Mouse (Mus musculus) heart, embryonic 11.5 days (tissue): ENCODE data around the gene Colca2. TPM values are rescaled to one million over a fixed set of nuclear protein-coding genes. Genes with fewer than 3 reads are reported as not detected.

ENCODE experiments used
- ATAC-seq: fragments of 200-750 bp; cut with Nextera tagmentation; replicated peaks from 2 replicates; pipeline ENCODE4 v1.8.0; 2017; ENCODE audit warnings: moderate library complexity; ENCODE audit not compliant: insufficient number of reproducible peaks, low FRiP score, low TSS enrichment
- H3K27ac ChIP-seq: fragments of 300-500 bp; sonication (generic); 2 replicates; pipeline ENCODE4 v1.5.1; 2014; ENCODE audit warnings: mild to moderate bottlenecking, low read depth, low read length
- H3K27me3 ChIP-seq: fragments of 300-500 bp; sonication (generic); 2 replicates; pipeline ENCODE4 v1.6.1; 2014; ENCODE audit warnings: mild to moderate bottlenecking, low read length, mixed read lengths; ENCODE audit not compliant: control insufficient read depth, insufficient read depth
- H3K36me3 ChIP-seq: fragments of 300-500 bp; sonication (generic); 2 replicates; pipeline ENCODE4 v1.6.1; 2014; ENCODE audit warnings: mild to moderate bottlenecking, low read length, moderate library complexity, mixed read lengths; ENCODE audit not compliant: control insufficient read depth, insufficient read depth
- H3K4me1 ChIP-seq: fragments of 300-500 bp; sonication (generic); 2 replicates; pipeline ENCODE4 v1.6.1; 2014; ENCODE audit warnings: low read length; ENCODE audit not compliant: control insufficient read depth, insufficient read depth
- H3K4me2 ChIP-seq: fragments of 300-500 bp; sonication (generic); 2 replicates; pipeline ENCODE4 v1.6.1; 2014; ENCODE audit warnings: mild to moderate bottlenecking, moderate library complexity
- H3K4me3 ChIP-seq: fragments of 300-500 bp; sonication (generic); 2 replicates; pipeline ENCODE4 v1.5.1; 2014; ENCODE audit warnings: low read depth, low read length
- H3K9ac ChIP-seq: fragments of 300-500 bp; sonication (generic); 2 replicates; pipeline ENCODE4 v1.6.1; 2014; ENCODE audit warnings: mild to moderate bottlenecking, low read depth, low read length, moderate library complexity
- H3K9me3 ChIP-seq: fragments of 300-500 bp; sonication (generic); replicated peaks from 2 replicates; pipeline ENCODE4 v1.6.1; 2016; ENCODE audit warnings: low read length; ENCODE audit not compliant: control insufficient read depth
- WGBS: fragments of 180-500 bp; shearing (Covaris S2); extraction: QIAGEN DNeasy Blood & Tissue Kit; methylation state at CpG from one replicate; pipeline ENCODE4 v1.1.7; 2014; ENCODE audit not compliant: insufficient replicate concordance; 5-methylcytosine and 5-hydroxymethylcytosine counted together
- polyA plus RNA-seq: library from polyadenylated mRNA; unstranded; fragments of >200 nt; fragmentation: Nextera tagmentation; extraction: Ambion mirVana; gene quantifications from 2 replicates; pipeline ENCODE4 v1.2.1, GENCODE M21; 2014

The Colca2 gene
- polyA plus RNA-seq: 2.4 and 4.4 TPM in 2 replicates

DNA sequence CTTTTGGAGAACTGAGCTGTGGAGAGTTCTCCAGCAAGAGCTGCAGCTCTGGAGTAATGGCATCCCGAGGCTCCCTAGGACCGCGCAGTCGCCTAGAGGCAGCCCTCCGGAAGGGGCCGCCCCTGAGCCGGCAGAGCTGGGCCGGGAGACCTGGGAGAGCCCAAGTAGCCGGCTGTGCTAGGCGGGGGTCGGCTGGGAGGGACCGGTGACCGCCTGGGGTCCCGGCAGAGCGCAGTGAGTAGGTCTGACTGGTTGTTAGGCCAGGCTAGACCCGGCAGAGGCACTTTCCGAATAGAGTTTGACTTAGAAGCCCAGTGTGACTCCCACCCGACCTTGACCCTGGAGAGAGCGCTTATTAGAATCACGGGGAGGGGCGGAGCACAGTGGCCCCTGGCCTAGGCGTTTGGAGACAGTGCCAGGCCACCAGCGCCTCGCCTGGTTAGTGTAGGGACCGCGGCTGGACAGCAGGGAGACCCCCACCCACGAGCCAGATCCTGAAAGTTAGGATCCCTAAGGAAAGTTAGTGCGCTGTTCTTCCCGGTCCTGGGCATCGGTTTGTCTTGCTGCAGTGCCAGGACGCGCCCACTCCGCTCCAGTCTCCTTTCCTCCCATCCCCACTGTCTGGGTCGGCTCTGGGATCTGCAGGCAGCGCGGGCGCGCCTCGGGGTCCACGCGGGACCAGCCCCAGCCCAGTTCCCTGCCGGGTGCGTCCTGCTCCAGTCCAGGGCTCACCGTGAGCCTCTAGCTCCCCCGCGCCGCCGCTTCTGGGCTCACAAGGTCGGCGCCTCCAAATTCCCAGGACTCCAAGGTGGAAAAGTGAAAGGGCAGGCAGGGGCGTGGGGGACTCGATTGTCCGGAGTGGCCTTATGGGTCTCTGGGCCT is at the start of gene Colca2:
TSS of gene Colca2 (minus strand) at position 70 of the 882 bp plus-strand sequence.
- ATAC-seq: peak; percentile 90
- Histone ChIP-seq H3K9me3 (no peaks in the 10 kb centered on the region), H3K36me3 (no peaks in the 10 kb centered on the region), H3K27ac (peak within 1 kb of the TSS; percentile 42; the same call in 1 of the 2 replicates), H3K27me3 (peaks cover 10% of the 10 kb centered on the region), H3K4me1 (peaks cover 7% of the 10 kb centered on the region; the same call in 1 of the 2 replicates), H3K4me3 (peak within 1 kb of the TSS; percentile 64), H3K4me2 (peak within 1 kb of the TSS; percentile 89), H3K9ac (peak within 1 kb of the TSS; percentile 85)
- under 1% methylated on average over 53 of the region's 53 CpGs for WGBS

DNA sequence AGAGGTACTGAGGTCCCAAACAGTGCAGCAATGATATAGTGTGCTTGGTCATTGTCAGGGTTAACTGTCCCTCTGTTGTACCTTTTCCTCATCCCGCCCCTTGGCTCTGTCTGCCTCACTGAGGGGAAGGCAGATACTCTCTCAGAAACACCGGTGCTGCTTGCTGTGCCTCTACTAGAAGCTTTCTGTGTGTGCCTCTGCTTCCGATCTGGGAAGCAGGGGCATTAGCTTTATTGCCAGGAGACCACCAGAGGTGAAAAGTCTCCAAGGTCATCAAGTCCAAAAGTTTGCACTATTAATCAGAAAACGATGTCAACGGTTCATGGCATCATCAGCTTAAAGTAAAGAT is 49.2 kb upstream of the Colca2 start:
- no peak for ATAC-seq
- no peak overlapping the region for H3K27ac ChIP-seq
- H3K9me3 ChIP-seq: no peaks in the 10 kb centered on the region
- no peaks in the 10 kb centered on the region for H3K27me3 ChIP-seq
- no peaks in the 10 kb centered on the region for H3K36me3 ChIP-seq
- no peak overlapping the region for H3K9ac ChIP-seq
- no peak overlapping the region for H3K4me3 ChIP-seq
- no peaks in the 10 kb centered on the region for H3K4me1 ChIP-seq
- WGBS: 75% methylated on average over 5 of the region's 5 CpGs
- H3K4me2 ChIP-seq: no peak overlapping the region

DNA sequence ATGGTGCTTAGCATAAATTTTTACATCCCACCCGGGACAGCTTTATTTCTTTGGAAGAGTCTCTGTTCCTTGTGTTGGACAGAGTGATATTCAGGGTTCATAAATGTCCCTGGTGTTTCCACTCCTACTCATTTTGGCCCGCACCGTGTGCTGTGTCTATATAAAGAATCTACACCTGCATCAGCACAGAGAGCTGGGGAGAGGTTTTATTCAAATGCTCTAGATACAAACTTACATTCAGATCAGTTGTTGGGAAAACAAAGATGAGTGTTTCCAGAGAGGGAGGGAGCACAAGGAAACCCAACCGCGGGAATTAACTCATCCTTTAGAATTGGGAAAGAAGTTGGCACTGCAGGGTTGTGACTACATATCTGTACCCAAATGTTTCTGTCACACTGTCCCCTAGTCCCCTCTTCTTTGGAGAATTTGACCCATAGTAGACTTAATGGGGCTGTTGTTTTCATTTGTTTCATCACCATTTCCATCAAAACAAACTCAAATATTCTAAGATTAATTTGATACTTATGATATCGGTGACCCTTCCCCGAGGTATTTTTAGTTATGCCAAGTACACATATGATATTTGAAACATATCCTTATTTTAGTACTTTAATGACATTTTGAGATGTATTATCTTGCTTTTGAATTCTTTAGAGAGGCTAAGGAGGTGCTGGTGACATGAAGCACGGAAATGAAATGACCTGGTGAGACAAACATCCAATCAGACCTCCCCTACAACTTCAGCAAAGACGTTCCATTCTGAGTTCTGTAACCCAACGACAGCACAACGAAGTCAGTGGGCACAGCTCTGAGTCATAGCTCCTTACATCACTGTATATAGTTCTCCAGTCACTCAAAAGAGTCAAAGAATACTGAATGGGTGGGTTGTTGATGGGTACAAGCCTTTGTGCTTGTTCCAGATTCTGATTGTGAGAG is 48.5 kb upstream of the Colca2 start:
- Histone ChIP-seq H3K9me3 (no peaks in the 10 kb centered on the region), H3K27me3 (no peaks in the 10 kb centered on the region), H3K36me3 (no peaks in the 10 kb centered on the region), H3K4me2 (no peak overlapping the region), H3K27ac (no peak overlapping the region), H3K4me3 (no peak overlapping the region), H3K9ac (no peak overlapping the region), H3K4me1 (no peaks in the 10 kb centered on the region)
- no peak for ATAC-seq
- whole genome bisulfite sequencing: 79% methylated on average over 11 of the region's 11 CpGs

DNA sequence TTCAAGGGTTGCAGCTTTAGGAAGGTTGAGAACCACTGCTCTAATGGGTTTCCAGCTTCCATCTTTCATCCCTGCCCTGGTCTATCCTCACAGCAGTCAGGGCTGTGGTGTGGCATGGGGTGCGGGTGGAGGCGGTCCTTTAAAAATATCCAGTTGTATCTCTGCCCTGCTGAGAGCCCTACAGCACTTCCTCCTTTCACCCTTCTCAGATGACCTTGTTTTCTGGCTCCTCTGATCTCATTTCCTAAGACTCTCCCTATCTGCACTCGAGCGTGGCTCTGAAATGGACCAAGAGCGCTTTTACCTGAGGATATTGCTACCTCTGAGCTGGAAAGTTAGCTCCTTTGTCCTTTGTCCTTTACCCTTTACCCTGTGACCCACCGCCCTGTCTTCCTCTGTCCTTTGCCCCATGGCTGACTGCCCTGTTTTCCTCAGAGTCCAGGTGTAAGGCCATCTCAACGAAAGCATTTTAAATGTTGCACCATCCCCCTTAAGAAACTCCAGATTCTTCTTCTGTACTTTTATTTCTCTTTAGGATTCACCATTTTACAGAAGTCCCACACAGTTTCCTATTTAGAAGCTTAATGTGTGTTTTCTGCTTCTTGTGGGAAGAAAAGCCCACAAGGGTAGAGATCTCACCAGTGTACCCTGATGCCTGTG is 46.2 kb upstream of the Colca2 start:
- H3K4me2 ChIP-seq: no peak overlapping the region
- no peak overlapping the region for H3K4me3 ChIP-seq
- H3K36me3 ChIP-seq: no peaks in the 10 kb centered on the region
- no peak overlapping the region for H3K9ac ChIP-seq
- no peaks in the 10 kb centered on the region for H3K9me3 ChIP-seq
- 71% methylated on average over 7 of the region's 7 CpGs for WGBS
- no peak for ATAC-seq
- H3K27me3 ChIP-seq: no peaks in the 10 kb centered on the region
- H3K27ac ChIP-seq: no peak overlapping the region
- H3K4me1 ChIP-seq: no peaks in the 10 kb centered on the region

DNA sequence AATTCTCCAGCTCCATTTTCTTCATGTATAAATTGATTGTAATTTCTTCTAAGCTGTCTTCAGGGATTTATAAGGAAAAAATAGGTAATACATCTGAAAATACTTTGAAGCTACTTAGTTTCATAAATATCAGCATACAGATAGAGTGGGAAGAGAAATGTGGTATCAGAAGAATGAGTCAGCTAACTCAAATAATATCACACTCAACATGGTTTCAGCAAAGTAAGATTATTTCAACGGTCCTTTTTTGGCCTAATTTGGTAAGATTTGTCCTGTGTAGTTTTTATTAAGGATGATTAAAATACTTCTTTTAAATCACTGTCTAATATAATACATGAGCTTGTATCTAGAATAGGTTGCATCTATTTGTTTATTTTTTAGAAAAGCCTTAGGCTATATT is 41.7 kb upstream of the Colca2 start:
- H3K9me3 ChIP-seq: no peaks in the 10 kb centered on the region
- H3K4me2 ChIP-seq: no peak overlapping the region
- 69% methylated on average over 1 of the region's 1 CpGs for WGBS
- H3K9ac ChIP-seq: no peak overlapping the region
- H3K4me1 ChIP-seq: no peaks in the 10 kb centered on the region
- H3K36me3 ChIP-seq: no peaks in the 10 kb centered on the region
- ATAC-seq: no peak
- no peak overlapping the region for H3K4me3 ChIP-seq
- H3K27ac ChIP-seq: no peak overlapping the region
- H3K27me3 ChIP-seq: no peaks in the 10 kb centered on the region

DNA sequence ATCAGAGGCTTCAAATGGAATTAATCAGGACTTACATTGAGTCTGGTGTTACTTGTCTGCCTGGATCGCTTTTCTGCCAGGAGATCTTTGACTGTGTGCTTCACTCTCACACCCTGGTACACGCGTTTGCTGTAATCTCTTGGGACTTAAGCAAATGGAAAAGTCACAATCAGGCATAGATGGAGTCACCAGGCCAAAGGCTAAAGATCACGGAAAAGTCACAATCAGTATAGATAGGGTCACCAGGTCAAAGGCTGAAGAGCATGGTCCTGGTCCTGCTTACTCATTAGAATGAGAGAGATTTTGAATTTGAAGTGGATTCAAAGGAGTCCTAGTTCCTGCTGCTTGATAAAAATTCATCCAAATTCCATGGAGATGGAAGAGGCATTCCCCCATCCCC is 39.9 kb upstream of the Colca2 start:
- WGBS: 51% methylated on average over 4 of the region's 4 CpGs
- H3K4me3 ChIP-seq: no peak overlapping the region
- no peak for ATAC-seq

DNA sequence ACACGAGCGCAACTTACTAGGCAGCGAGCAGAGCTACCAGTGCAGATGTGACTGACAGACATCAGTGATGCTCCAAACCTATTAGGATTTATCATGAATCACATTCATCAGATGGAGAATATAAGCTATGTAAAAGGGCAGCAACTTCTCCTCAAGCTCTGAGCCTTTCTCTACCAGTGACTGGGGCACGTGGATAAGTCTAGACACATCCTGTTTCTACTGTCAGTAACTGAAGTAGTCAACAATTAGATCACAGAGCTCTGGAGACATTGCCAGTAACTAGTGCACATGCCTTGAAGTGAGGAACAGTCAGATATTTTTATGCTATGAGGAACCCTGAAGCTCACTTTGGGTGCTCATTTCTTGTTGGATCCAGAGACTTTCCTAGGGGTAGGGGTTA is 39.0 kb upstream of the Colca2 start:
- H3K4me1 ChIP-seq: no peaks in the 10 kb centered on the region
- no peak overlapping the region for H3K4me2 ChIP-seq
- H3K27ac ChIP-seq: no peak overlapping the region
- no peaks in the 10 kb centered on the region for H3K27me3 ChIP-seq
- no peak overlapping the region for H3K9ac ChIP-seq
- no peak for ATAC-seq
- no peaks in the 10 kb centered on the region for H3K9me3 ChIP-seq
- WGBS: 79% methylated on average over 4 of the region's 4 CpGs
- no peaks in the 10 kb centered on the region for H3K36me3 ChIP-seq
- H3K4me3 ChIP-seq: no peak overlapping the region

More for the DNA sequence above, 39.9 kb upstream of the Colca2 start:
- Histone ChIP-seq H3K4me2 (no peak overlapping the region), H3K36me3 (no peaks in the 10 kb centered on the region), H3K4me1 (no peaks in the 10 kb centered on the region), H3K27me3 (no peaks in the 10 kb centered on the region), H3K9me3 (no peaks in the 10 kb centered on the region), H3K9ac (no peak overlapping the region), H3K27ac (no peak overlapping the region)

DNA sequence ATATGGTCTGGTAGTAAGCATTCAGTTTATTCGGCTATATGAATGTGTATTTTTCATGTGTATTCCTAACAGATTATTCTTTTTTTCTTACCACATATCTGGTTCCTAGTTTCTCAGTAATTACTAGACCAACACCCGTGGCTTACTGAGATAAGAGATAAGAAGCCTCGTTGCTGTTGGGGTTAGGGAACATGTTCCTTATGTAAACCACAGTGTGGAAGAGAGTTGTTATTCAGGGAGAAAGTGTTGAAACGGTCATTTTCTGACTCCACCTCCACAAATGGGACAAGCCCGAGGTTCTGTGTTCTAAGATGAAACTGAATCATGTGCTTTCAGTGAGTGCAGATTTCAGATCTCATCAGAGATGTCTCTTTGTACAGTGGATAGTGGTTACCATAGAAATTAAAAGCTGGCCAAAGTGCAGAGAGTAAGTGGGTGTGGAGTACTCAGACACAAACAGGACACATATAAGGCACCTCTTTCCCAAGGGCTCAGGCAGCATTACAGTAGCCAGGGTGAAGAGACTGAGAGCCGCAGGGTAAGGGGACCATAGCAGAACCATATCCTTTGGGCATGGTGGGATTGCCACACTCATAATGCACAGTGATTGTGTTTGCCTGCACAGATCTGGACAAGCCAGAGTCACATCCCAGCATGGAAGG is 37.2 kb upstream of the Colca2 start:
- ATAC-seq: no peak
- Histone ChIP-seq H3K4me3 (no peak overlapping the region), H3K27ac (no peak overlapping the region), H3K4me1 (no peaks in the 10 kb centered on the region), H3K4me2 (no peak overlapping the region), H3K9ac (no peak overlapping the region), H3K27me3 (no peaks in the 10 kb centered on the region), H3K36me3 (no peaks in the 10 kb centered on the region), H3K9me3 (no peaks in the 10 kb centered on the region)
- 39% methylated on average over 6 of the region's 6 CpGs for WGBS
